Mouse (Mus musculus) myocyte (in vitro differentiated cells): ENCODE results near the gene Ppp1r32.

Experiments used
- CEBPB ChIP-seq: IDR thresholded peaks from 2 replicates; pipeline ENCODE4 v1.6.1; 2011; ENCODE audit warnings: mild to moderate bottlenecking, moderate library complexity; ENCODE audit not compliant: poor library complexity, insufficient read depth, severe bottlenecking
- E2F4 ChIP-seq: IDR thresholded peaks from one replicate; pipeline ENCODE4 v1.6.1; 2011; ENCODE audit warnings: mild to moderate bottlenecking, control low read depth, moderate library complexity; ENCODE audit not compliant: insufficient read depth
- MAX ChIP-seq: IDR thresholded peaks from one replicate; pipeline ENCODE4 v1.6.1; 2011; ENCODE audit warnings: low read depth, mild to moderate bottlenecking, control low read depth
- MYOD1 ChIP-seq, 3 experiments: IDR thresholded peaks; one replicate each; pipeline ENCODE4 v1.6.1; 2011; ENCODE audit warnings: control low read depth in 2 of 3, low read depth in 2 of 3, mild to moderate bottlenecking in 2 of 3, moderate library complexity in 1 of 3; ENCODE audit not compliant: insufficient read length in 2 of 3, control insufficient read depth in 1 of 3
- MYOG ChIP-seq, 3 experiments: IDR thresholded peaks; one replicate each; pipeline ENCODE4 v1.6.1; 2011; ENCODE audit warnings: control low read depth in 2 of 3, low read depth in 2 of 3, mild to moderate bottlenecking in 2 of 3; ENCODE audit not compliant: insufficient read length in 2 of 3, control insufficient read depth in 1 of 3, insufficient read depth in 1 of 3
- POLR2A ChIP-seq: IDR thresholded peaks from one replicate; pipeline ENCODE4 v1.6.1; 2011; ENCODE audit warnings: low read depth, mild to moderate bottlenecking, control low read depth, moderate library complexity; ENCODE audit not compliant: insufficient read length
- POLR2AphosphoS2 ChIP-seq: IDR thresholded peaks from one replicate; pipeline ENCODE4 v1.6.1; 2011; ENCODE audit warnings: low read depth, control low read depth; ENCODE audit not compliant: insufficient read length
- REST ChIP-seq: IDR thresholded peaks from one replicate; pipeline ENCODE4 v1.6.1; 2011; ENCODE audit warnings: mild to moderate bottlenecking, control low read depth, moderate library complexity; ENCODE audit not compliant: insufficient read depth, insufficient read length
- SRF ChIP-seq: IDR thresholded peaks from one replicate; pipeline ENCODE4 v1.6.1; 2011; ENCODE audit warnings: low read depth; ENCODE audit not compliant: control insufficient read depth, insufficient read length
- TCF12 ChIP-seq: IDR thresholded peaks from one replicate; pipeline ENCODE4 v1.6.1; 2011; ENCODE audit warnings: mild to moderate bottlenecking, control low read depth; ENCODE audit not compliant: poor library complexity, insufficient read depth, severe bottlenecking
- TCF3 ChIP-seq: IDR thresholded peaks from one replicate; pipeline ENCODE4 v1.6.1; 2011; ENCODE audit warnings: low read depth, control low read depth; ENCODE audit not compliant: insufficient read length
- USF1 ChIP-seq: IDR thresholded peaks from one replicate; pipeline ENCODE4 v1.6.1; 2011; ENCODE audit warnings: low read depth, mild to moderate bottlenecking, control low read depth, moderate library complexity

GRCm38 (mm10) chr19:10454718-10455436, 27.9 kb downstream of the Ppp1r32 start:
- no peak for TF ChIP-seq POLR2A
- no peak for TF ChIP-seq POLR2AphosphoS2
- no peak for TF ChIP-seq USF1
- TF ChIP-seq MAX = no peak
- TF ChIP-seq E2F4 = no peak
- TF ChIP-seq CEBPB = no peak
- no peak for TF ChIP-seq SRF
- TF ChIP-seq MYOG (IDR thresholded peaks at IDR 0.05; ENCODE audit: control insufficient read depth in 1 of 3, insufficient read depth in 1 of 3, insufficient read length in 2 of 3, low read depth in 2 of 3) = peak in 2 of 3 experiments; percentile 14 to 71
- peak; percentile 54 for TF ChIP-seq TCF3
- no peak for TF ChIP-seq TCF12
- TF ChIP-seq REST = no peak
- TF ChIP-seq MYOD1 (IDR thresholded peaks at IDR 0.05; ENCODE audit: control insufficient read depth in 1 of 3, insufficient read length in 2 of 3, low read depth in 2 of 3) = peak; percentile 32 to 78 (median 39)
